Mouse (Mus musculus): ENCODE results near the gene Spen. TPM values are rescaled to one million over a fixed set of nuclear protein-coding genes. Genes with fewer than 3 reads are reported as not detected.
A peak's percentile ranks its signal among the peaks of the same experiment; 100 is the strongest.

Gene Spen
- polyA plus RNA-seq, 1 experiment from 2014 or later = 16.7 TPM

GRCm38 (mm10) chr4:141456193-141456938 is 82.0 kb downstream of the Spen start:
- no peaks in the 10 kb centered on the region for H3K27me3 ChIP-seq
- WGBS = 94% methylated on average over 14 of the region's 14 CpGs
- no peak overlapping the region for H3K4me3 ChIP-seq
- no peaks in the 10 kb centered on the region for H3K9me3 ChIP-seq (replicated peaks)
- no peak overlapping the region for H3K9ac ChIP-seq
- H3K4me2 ChIP-seq = no peak overlapping the region
- peaks cover 55% of the 10 kb centered on the region for H3K36me3 ChIP-seq (ENCODE audit: poor library complexity, severe bottlenecking)
- no peak overlapping the region for H3K27ac ChIP-seq
- no peak for ATAC-seq
- peaks cover 30% of the 10 kb centered on the region for H3K4me1 ChIP-seq

- 71% methylated on average over 4 of the region's 4 CpGs for whole genome bisulfite sequencing
- H3K27me3 ChIP-seq = no peaks in the 10 kb centered on the region
- H3K27ac ChIP-seq = no peak overlapping the region
- no peak overlapping the region for H3K4me2 ChIP-seq
- H3K4me1 ChIP-seq = peaks cover 22% of the 10 kb centered on the region
- ATAC-seq = no peak
- H3K9ac ChIP-seq = 0 out of 2 replicates have a peak overlapping the region, but pooled peaks have one; percentile 14
- no peak overlapping the region for H3K4me3 ChIP-seq
- H3K9me3 ChIP-seq (replicated peaks) = no peaks in the 10 kb centered on the region
- peaks cover 56% of the 10 kb centered on the region for H3K36me3 ChIP-seq (ENCODE audit: poor library complexity, severe bottlenecking)
These were observed 82.9 kb downstream of the Spen start for GRCm38 (mm10) chr4:141455526-141455925.

GRCm38 (mm10) chr4:141454581-141455350 is 83.6 kb downstream of the Spen start:
- Histone ChIP-seq H3K4me3 (no peak overlapping the region), H3K27ac (no peak overlapping the region), H3K36me3 (ENCODE audit: poor library complexity, severe bottlenecking) (peaks cover 57% of the 10 kb centered on the region), H3K4me1 (peaks cover 18% of the 10 kb centered on the region), H3K9ac (0 out of 2 replicates have a peak overlapping the region, but pooled peaks have one; percentile 1), H3K27me3 (no peaks in the 10 kb centered on the region), H3K4me2 (no peak overlapping the region), H3K9me3 (replicated peaks) (no peaks in the 10 kb centered on the region)
- 82% methylated on average over 14 of the region's 14 CpGs for WGBS
- no peak for ATAC-seq

GRCm38 (mm10) chr4:141451916-141452450 is 86.4 kb downstream of the Spen start:
- Histone ChIP-seq H3K27ac (no peak overlapping the region), H3K4me2 (no peak overlapping the region), H3K4me3 (no peak overlapping the region), H3K4me1 (no peaks in the 10 kb centered on the region), H3K36me3 (ENCODE audit: poor library complexity, severe bottlenecking) (peaks cover 80% of the 10 kb centered on the region), H3K9me3 (replicated peaks) (no peaks in the 10 kb centered on the region), H3K27me3 (no peaks in the 10 kb centered on the region), H3K9ac (no peak overlapping the region)
- WGBS = 93% methylated on average over 9 of the region's 9 CpGs
- no peak for ATAC-seq

- peaks cover 6% of the 10 kb centered on the region; the same call in 1 of the 2 replicates for H3K4me1 ChIP-seq
- H3K4me2 ChIP-seq = no peak overlapping the region
- H3K9me3 ChIP-seq (replicated peaks) = no peaks in the 10 kb centered on the region
- no peak overlapping the region for H3K4me3 ChIP-seq
- no peak for ATAC-seq
- H3K9ac ChIP-seq = no peak overlapping the region
- H3K36me3 ChIP-seq (ENCODE audit: poor library complexity, severe bottlenecking) = peaks cover 83% of the 10 kb centered on the region
- no peak overlapping the region for H3K27ac ChIP-seq
- H3K27me3 ChIP-seq = no peaks in the 10 kb centered on the region
- WGBS = 89% methylated on average over 2 of the region's 2 CpGs
These were observed 87.1 kb downstream of the Spen start for GRCm38 (mm10) chr4:141451251-141451650.

- no peaks in the 10 kb centered on the region for H3K9me3 ChIP-seq (replicated peaks)
- 79% methylated on average over 7 of the region's 7 CpGs for WGBS
- H3K4me3 ChIP-seq = peak overlapping the region; percentile 98
- H3K36me3 ChIP-seq (ENCODE audit: poor library complexity, severe bottlenecking) = peaks cover 48% of the 10 kb centered on the region
- peaks cover 22% of the 10 kb centered on the region for H3K4me1 ChIP-seq
- H3K4me2 ChIP-seq = peak overlapping the region; percentile 92
- H3K27me3 ChIP-seq = no peaks in the 10 kb centered on the region
- no peak overlapping the region for H3K27ac ChIP-seq
- peak overlapping the region; percentile 97; the same call in 1 of the 2 replicates for H3K9ac ChIP-seq
- no peak for ATAC-seq
These were observed 92.2 kb downstream of the Spen start for GRCm38 (mm10) chr4:141446211-141446610.

- Histone ChIP-seq H3K4me2 (peak overlapping the region; percentile 92), H3K27me3 (no peaks in the 10 kb centered on the region), H3K27ac (0 out of 2 replicates have a peak overlapping the region, but pooled peaks have one; percentile 70), H3K9ac (peak overlapping the region; percentile 97), H3K9me3 (replicated peaks) (no peaks in the 10 kb centered on the region), H3K36me3 (ENCODE audit: poor library complexity, severe bottlenecking) (peaks cover 42% of the 10 kb centered on the region), H3K4me3 (peak overlapping the region; percentile 98), H3K4me1 (peaks cover 22% of the 10 kb centered on the region)
- no peak for ATAC-seq
- WGBS = 17% methylated on average over 14 of the region's 14 CpGs
These were observed 93.1 kb downstream of the Spen start for GRCm38 (mm10) chr4:141445328-141445720.

GRCm38 (mm10) chr4:141444451-141445327 is 93.7 kb downstream of the Spen start, which contains the start of gene Zbtb17:
Gene Zbtb17, plus strand, starts transcription at chr4:141444654.
- H3K9ac ChIP-seq = peak within 1 kb of the TSS; percentile 97
- peak within 1 kb of the TSS; percentile 70 for H3K27ac ChIP-seq
- H3K4me3 ChIP-seq = peak within 1 kb of the TSS; percentile 98
- H3K4me1 ChIP-seq = peaks cover 22% of the 10 kb centered on the region
- WGBS = under 1% methylated on average over 48 of the region's 102 CpGs
- peak within 1 kb of the TSS; percentile 92 for H3K4me2 ChIP-seq
- H3K9me3 ChIP-seq (replicated peaks) = no peaks in the 10 kb centered on the region
- H3K27me3 ChIP-seq = no peaks in the 10 kb centered on the region
- ATAC-seq = peak; percentile 93
- H3K36me3 ChIP-seq (ENCODE audit: poor library complexity, severe bottlenecking) = peaks cover 36% of the 10 kb centered on the region

- Histone ChIP-seq H3K27me3 (no peaks in the 10 kb centered on the region), H3K4me2 (peak overlapping the region; percentile 92), H3K9ac (peak overlapping the region; percentile 97), H3K4me3 (peak overlapping the region; percentile 98), H3K9me3 (replicated peaks) (no peaks in the 10 kb centered on the region), H3K36me3 (ENCODE audit: poor library complexity, severe bottlenecking) (peaks cover 28% of the 10 kb centered on the region), H3K27ac (no peak overlapping the region), H3K4me1 (peaks cover 22% of the 10 kb centered on the region)
- WGBS = 48% methylated on average over 11 of the region's 11 CpGs
- ATAC-seq = no peak
These were observed 94.6 kb downstream of the Spen start for GRCm38 (mm10) chr4:141443641-141444429.

- H3K27me3 ChIP-seq = no peaks in the 10 kb centered on the region
- H3K4me1 ChIP-seq = peaks cover 12% of the 10 kb centered on the region
- H3K9ac ChIP-seq = no peak overlapping the region
- ATAC-seq = no peak
- H3K36me3 ChIP-seq (ENCODE audit: poor library complexity, severe bottlenecking) = no peaks in the 10 kb centered on the region
- no peaks in the 10 kb centered on the region for H3K9me3 ChIP-seq (replicated peaks)
- no peak overlapping the region for H3K4me3 ChIP-seq
- H3K27ac ChIP-seq = no peak overlapping the region
- no peak overlapping the region for H3K4me2 ChIP-seq
These were observed 97.5 kb downstream of the Spen start for GRCm38 (mm10) chr4:141440877-141441276.
